Mouse (Mus musculus) forebrain, embryonic 15.5 days (tissue): ENCODE results near the gene Pou2f3. TPM values are rescaled to one million over a fixed set of nuclear protein-coding genes. Genes with fewer than 3 reads are reported as not detected.
A peak's percentile ranks its signal among the peaks of the same experiment; 100 is the strongest.

Source experiments
- ATAC-seq: fragments of 200-750 bp; cut with Nextera tagmentation; replicated peaks from 2 replicates; pipeline ENCODE4 v1.8.0; 2017; ENCODE audit warnings: mild to moderate bottlenecking, moderate TSS enrichment, moderate library complexity
- H3K27ac ChIP-seq: fragments of 300-500 bp; sonication (generic); replicated peaks from 2 replicates; pipeline ENCODE4 v1.5.1; 2015; ENCODE audit warnings: mild to moderate bottlenecking, inconsistent platforms
- H3K27me3 ChIP-seq: fragments of 300-500 bp; sonication (generic); 2 replicates; pipeline ENCODE4 v1.6.1; 2015; ENCODE audit warnings: inconsistent platforms
- H3K36me3 ChIP-seq: fragments of 300-500 bp; sonication (generic); 2 replicates; pipeline ENCODE4 v1.6.1; 2015; ENCODE audit warnings: mild to moderate bottlenecking, inconsistent platforms
- H3K4me1 ChIP-seq: fragments of 300-500 bp; sonication (generic); 2 replicates; pipeline ENCODE4 v1.6.1; 2015; ENCODE audit warnings: inconsistent platforms
- H3K4me2 ChIP-seq: fragments of 300-500 bp; sonication (generic); replicated peaks from 2 replicates; pipeline ENCODE4 v1.6.1; 2015; ENCODE audit warnings: mild to moderate bottlenecking, inconsistent platforms
- H3K4me3 ChIP-seq: fragments of 300-500 bp; sonication (generic); 2 replicates; pipeline ENCODE4 v1.5.1; 2015; ENCODE audit warnings: mild to moderate bottlenecking, inconsistent platforms
- H3K9ac ChIP-seq: fragments of 300-500 bp; sonication (generic); replicated peaks from 2 replicates; pipeline ENCODE4 v1.6.1; 2015; ENCODE audit warnings: mild to moderate bottlenecking, inconsistent platforms
- H3K9me3 ChIP-seq: fragments of 300-500 bp; sonication (generic); 2 replicates; pipeline ENCODE4 v1.6.1; 2016; ENCODE audit warnings: inconsistent platforms
- WGBS: fragments of 180-500 bp; shearing (Covaris S2); methylation state at CpG from one replicate; pipeline ENCODE4 v1.1.7; 2015; ENCODE audit warnings: mixed read lengths; 5-methylcytosine and 5-hydroxymethylcytosine counted together
- polyA plus RNA-seq: library from polyadenylated mRNA; unstranded; fragments of >200 nt; fragmentation: Nextera tagmentation; extraction: Ambion mirVana; gene quantifications from 2 replicates; pipeline ENCODE4 v1.2.1, GENCODE M21; 2015

Gene Pou2f3
- polyA plus RNA-seq, 1 experiment from 2014 or later: not detected

DNA sequence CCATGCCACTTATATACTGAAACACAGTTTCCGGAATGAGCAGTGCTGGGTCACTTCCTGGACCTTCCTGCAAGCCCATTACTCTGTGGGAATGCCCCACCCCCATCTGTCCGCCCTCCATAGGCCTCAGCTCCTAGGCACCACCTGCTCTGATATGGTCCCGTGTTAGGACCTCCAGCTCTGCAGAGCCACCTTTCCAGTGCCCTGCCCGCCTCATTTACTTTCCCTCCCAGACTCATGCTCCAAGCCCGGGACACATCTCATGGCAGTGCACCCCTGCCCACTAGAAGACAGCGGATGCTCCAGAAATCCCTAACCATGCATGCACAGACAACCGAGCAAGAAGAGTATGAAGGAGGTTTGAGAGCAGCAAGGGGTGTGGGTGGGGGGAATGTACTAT, 19.8 kb upstream of the Pou2f3 start:
- no peaks in the 10 kb centered on the region for H3K27me3 ChIP-seq
- H3K4me3 ChIP-seq: no peak overlapping the region
- no peak overlapping the region for H3K4me2 ChIP-seq
- no peaks in the 10 kb centered on the region for H3K9me3 ChIP-seq
- 86% methylated on average over 7 of the region's 7 CpGs for WGBS
- no peak overlapping the region for H3K27ac ChIP-seq
- H3K9ac ChIP-seq: no peak overlapping the region
- no peaks in the 10 kb centered on the region for H3K36me3 ChIP-seq
- ATAC-seq: no peak
- no peaks in the 10 kb centered on the region for H3K4me1 ChIP-seq

- no peak overlapping the region for H3K9ac ChIP-seq
- no peaks in the 10 kb centered on the region for H3K36me3 ChIP-seq
- H3K4me2 ChIP-seq: no peak overlapping the region
- no peaks in the 10 kb centered on the region for H3K9me3 ChIP-seq
- H3K4me1 ChIP-seq: no peaks in the 10 kb centered on the region
- no peaks in the 10 kb centered on the region for H3K27me3 ChIP-seq
- no peak for ATAC-seq
- 95% methylated on average over 10 of the region's 10 CpGs for WGBS
- no peak overlapping the region for H3K27ac ChIP-seq
- no peak overlapping the region for H3K4me3 ChIP-seq
These were observed 19.3 kb upstream of the Pou2f3 start for GRCm38 (mm10) chr9:43229398-43229895.

GRCm38 (mm10) chr9:43228745-43229144, 18.6 kb upstream of the Pou2f3 start:
- no peak for ATAC-seq
- no peaks in the 10 kb centered on the region for H3K9me3 ChIP-seq
- no peaks in the 10 kb centered on the region for H3K36me3 ChIP-seq
- no peak overlapping the region for H3K4me2 ChIP-seq
- 87% methylated on average over 2 of the region's 2 CpGs for WGBS
- H3K4me1 ChIP-seq: no peaks in the 10 kb centered on the region
- H3K9ac ChIP-seq: no peak overlapping the region
- no peak overlapping the region for H3K4me3 ChIP-seq
- H3K27ac ChIP-seq: no peak overlapping the region
- H3K27me3 ChIP-seq: no peaks in the 10 kb centered on the region

DNA sequence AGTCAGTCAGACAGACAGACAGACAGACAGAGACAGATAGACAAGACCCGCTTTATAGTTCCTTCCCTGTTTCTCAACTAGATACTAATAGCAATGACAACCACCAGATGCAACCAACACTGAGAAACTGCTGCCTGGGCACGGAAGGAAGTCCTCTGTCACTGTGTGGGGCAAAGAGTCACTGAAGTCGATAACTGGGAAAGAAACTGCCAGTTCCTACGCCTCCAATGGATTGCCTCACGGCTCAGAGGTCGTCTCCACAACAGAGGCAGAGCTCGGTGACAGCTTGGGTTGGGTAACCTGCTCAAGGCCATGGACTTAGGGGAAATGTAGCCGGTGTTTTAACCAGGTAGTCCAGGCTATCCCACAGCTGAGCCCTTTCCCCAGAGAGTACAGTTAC, 17.5 kb upstream of the Pou2f3 start:
- H3K4me3 ChIP-seq: no peak overlapping the region
- no peaks in the 10 kb centered on the region for H3K27me3 ChIP-seq
- no peaks in the 10 kb centered on the region for H3K4me1 ChIP-seq
- H3K9ac ChIP-seq: no peak overlapping the region
- 89% methylated on average over 8 of the region's 8 CpGs for WGBS
- H3K27ac ChIP-seq: no peak overlapping the region
- no peaks in the 10 kb centered on the region for H3K36me3 ChIP-seq
- ATAC-seq: no peak
- no peaks in the 10 kb centered on the region for H3K9me3 ChIP-seq
- H3K4me2 ChIP-seq: no peak overlapping the region

- Histone ChIP-seq H3K9ac (no peak overlapping the region), H3K27me3 (no peaks in the 10 kb centered on the region), H3K36me3 (no peaks in the 10 kb centered on the region), H3K9me3 (no peaks in the 10 kb centered on the region), H3K4me3 (no peak overlapping the region), H3K4me2 (no peak overlapping the region), H3K4me1 (no peaks in the 10 kb centered on the region), H3K27ac (no peak overlapping the region)
- ATAC-seq: no peak
- WGBS: 80% methylated on average over 9 of the region's 9 CpGs
These were observed 16.5 kb upstream of the Pou2f3 start for GRCm38 (mm10) chr9:43226573-43227160.

GRCm38 (mm10) chr9:43225481-43225880, 15.3 kb upstream of the Pou2f3 start:
- no peaks in the 10 kb centered on the region for H3K27me3 ChIP-seq
- no peak for ATAC-seq
- no peak overlapping the region for H3K4me3 ChIP-seq
- no peaks in the 10 kb centered on the region for H3K9me3 ChIP-seq
- no peak overlapping the region for H3K9ac ChIP-seq
- no peaks in the 10 kb centered on the region for H3K4me1 ChIP-seq
- no peak overlapping the region for H3K27ac ChIP-seq
- WGBS: 24% methylated on average over 2 of the region's 2 CpGs
- H3K36me3 ChIP-seq: no peaks in the 10 kb centered on the region
- H3K4me2 ChIP-seq: no peak overlapping the region

DNA sequence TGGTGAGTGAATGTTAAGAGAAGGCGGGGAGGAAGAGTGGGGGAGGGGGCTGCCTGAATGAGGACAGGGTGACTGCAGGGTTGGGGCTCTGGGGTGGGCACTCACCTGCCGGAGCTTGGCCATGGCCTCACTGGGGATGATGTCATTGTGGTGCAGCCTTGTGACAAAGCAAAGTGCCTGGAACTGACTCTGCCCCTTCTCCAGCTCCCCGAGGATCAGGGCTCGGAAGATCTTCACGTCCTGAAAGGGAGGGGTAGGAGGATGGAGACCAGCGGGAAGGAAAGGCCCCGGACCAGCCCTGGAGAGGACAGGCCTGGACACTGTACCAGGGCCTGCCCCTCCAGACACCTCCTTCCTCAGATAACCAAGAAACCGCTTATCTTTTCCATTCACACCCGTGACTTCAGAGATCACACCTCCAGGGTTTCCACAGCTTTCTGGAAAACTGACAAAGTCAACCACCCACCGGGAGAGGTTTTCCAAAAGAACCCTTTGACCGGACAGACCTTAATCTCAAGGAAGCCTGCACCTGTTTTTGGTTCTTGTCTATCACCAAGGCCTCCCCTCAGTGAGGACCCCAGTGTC, 14.7 kb upstream of the Pou2f3 start:
- Histone ChIP-seq H3K36me3 (no peaks in the 10 kb centered on the region), H3K27me3 (no peaks in the 10 kb centered on the region), H3K4me3 (no peak overlapping the region), H3K4me1 (no peaks in the 10 kb centered on the region), H3K4me2 (no peak overlapping the region), H3K9me3 (no peaks in the 10 kb centered on the region), H3K27ac (no peak overlapping the region), H3K9ac (no peak overlapping the region)
- 47% methylated on average over 11 of the region's 11 CpGs for WGBS
- no peak for ATAC-seq

GRCm38 (mm10) chr9:43222429-43222715, 12.2 kb upstream of the Pou2f3 start:
- no peak for ATAC-seq
- Histone ChIP-seq H3K9me3 (no peaks in the 10 kb centered on the region), H3K4me2 (no peak overlapping the region), H3K27ac (no peak overlapping the region), H3K4me3 (no peak overlapping the region), H3K27me3 (no peaks in the 10 kb centered on the region), H3K9ac (no peak overlapping the region), H3K4me1 (no peaks in the 10 kb centered on the region), H3K36me3 (no peaks in the 10 kb centered on the region)
- 41% methylated on average over 8 of the region's 8 CpGs for WGBS

DNA sequence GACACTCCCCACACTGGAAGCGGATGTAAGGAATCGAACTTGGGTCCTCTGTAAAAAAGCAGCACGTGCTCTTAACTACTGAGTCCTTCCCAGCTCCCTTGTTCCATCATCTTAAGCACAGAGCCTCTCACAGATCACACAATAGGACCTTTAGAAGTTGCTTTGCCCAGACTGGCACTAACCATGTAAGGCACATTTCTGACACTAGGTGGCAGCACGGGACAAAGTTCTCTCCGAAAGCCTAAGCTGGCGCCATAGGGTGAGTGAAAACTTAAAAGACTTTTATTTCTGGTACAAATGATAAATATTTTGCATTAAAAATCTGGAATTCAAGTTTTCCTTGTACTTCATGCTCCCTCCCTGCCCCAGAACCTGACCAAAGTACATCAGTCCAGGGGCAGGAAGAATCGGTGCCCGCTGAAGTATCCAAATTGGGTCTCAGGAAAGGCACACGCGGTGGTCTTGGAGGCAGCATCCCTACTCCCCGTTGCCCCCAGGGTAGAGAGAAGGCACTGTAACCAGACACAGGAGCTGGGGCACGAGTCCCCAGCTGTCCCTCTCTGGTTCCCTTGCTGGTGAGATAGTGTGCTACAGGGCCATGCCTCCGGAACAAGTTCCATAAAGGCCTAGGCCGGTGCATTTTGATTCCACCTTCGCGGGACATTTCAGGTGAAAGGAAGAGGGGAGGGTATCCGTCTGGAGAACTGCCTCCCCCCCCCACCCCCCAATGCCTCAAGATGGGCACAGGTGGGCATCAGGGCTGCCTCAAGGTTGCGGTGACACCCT, 11.7 kb upstream of the Pou2f3 start:
- H3K27ac ChIP-seq: no peak overlapping the region
- WGBS: 33% methylated on average over 18 of the region's 18 CpGs
- H3K27me3 ChIP-seq: no peaks in the 10 kb centered on the region
- H3K9me3 ChIP-seq: no peaks in the 10 kb centered on the region
- H3K4me1 ChIP-seq: no peaks in the 10 kb centered on the region
- peak; percentile 64; the same call in 1 of the 2 replicates for ATAC-seq
- no peak overlapping the region for H3K4me3 ChIP-seq
- no peak overlapping the region for H3K4me2 ChIP-seq
- H3K36me3 ChIP-seq: no peaks in the 10 kb centered on the region
- H3K9ac ChIP-seq: no peak overlapping the region

GRCm38 (mm10) chr9:43210771-43211450, 742 bp upstream of the Pou2f3 start:
- no peak overlapping the region for H3K9ac ChIP-seq
- WGBS: 37% methylated on average over 11 of the region's 11 CpGs
- no peak overlapping the region for H3K4me3 ChIP-seq
- H3K27me3 ChIP-seq: peaks cover 10% of the 10 kb centered on the region; the same call in 1 of the 2 replicates
- no peak for ATAC-seq
- H3K27ac ChIP-seq: no peak overlapping the region
- no peak overlapping the region for H3K4me2 ChIP-seq
- H3K36me3 ChIP-seq: no peaks in the 10 kb centered on the region
- no peaks in the 10 kb centered on the region for H3K9me3 ChIP-seq
- H3K4me1 ChIP-seq: peaks cover 9% of the 10 kb centered on the region

GRCm38 (mm10) chr9:43206022-43206390, 4.2 kb downstream of the Pou2f3 start:
- H3K4me2 ChIP-seq: peak overlapping the region; percentile 43
- no peak for ATAC-seq
- H3K9ac ChIP-seq: no peak overlapping the region
- H3K27me3 ChIP-seq: peaks cover 34% of the 10 kb centered on the region
- H3K27ac ChIP-seq: no peak overlapping the region
- H3K9me3 ChIP-seq: no peaks in the 10 kb centered on the region
- H3K4me3 ChIP-seq: peak overlapping the region; percentile 29; the same call in 1 of the 2 replicates
- 2% methylated on average over 15 of the region's 15 CpGs for WGBS
- no peaks in the 10 kb centered on the region for H3K36me3 ChIP-seq
- peaks cover 17% of the 10 kb centered on the region for H3K4me1 ChIP-seq

DNA sequence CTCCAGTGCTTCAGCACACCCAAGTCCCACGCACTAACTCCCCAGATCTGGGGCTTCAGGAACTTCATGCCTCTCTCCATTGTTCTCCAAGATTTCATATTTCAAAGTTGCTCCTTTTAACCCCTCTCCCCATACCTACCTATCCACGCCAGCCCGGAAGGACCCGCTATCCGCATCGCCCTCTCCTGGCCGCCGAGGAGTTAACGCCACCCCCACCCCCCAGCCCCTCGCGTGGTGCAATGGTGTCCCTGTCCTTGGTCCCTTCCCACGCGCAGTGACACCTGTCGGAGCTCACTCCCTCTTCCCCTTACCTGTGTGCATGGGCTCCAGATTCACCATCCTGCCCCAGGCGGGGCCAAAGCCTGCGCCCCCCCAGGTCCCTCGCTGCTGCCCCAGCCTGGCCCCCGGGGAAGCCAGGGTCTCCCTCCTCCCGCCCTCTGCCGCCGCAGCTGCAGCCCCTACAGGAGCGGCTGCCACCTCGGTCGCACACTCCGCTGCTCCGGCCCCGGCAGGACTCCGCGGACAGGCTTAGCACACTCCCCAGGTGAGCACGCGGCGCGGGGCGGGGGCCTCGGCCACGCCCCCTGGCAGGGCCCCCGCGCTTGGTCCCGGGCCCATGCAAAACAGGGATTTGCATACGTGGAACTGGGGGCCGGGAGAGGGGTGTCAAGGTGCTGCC, 4.7 kb downstream of the Pou2f3 start:
- 2% methylated on average over 39 of the region's 41 CpGs for WGBS

More for the DNA sequence above, 4.7 kb downstream of the Pou2f3 start:
- H3K27me3 ChIP-seq: peaks cover 34% of the 10 kb centered on the region
- H3K9me3 ChIP-seq: no peaks in the 10 kb centered on the region
- H3K9ac ChIP-seq: peak overlapping the region; percentile 32; the same call in 1 of the 2 replicates
- peak overlapping the region; percentile 43 for H3K4me2 ChIP-seq
- peak overlapping the region; percentile 29 for H3K4me3 ChIP-seq
- H3K36me3 ChIP-seq: no peaks in the 10 kb centered on the region
- no peak for ATAC-seq
- no peak overlapping the region for H3K27ac ChIP-seq
- H3K4me1 ChIP-seq: peaks cover 14% of the 10 kb centered on the region
